Mouse (Mus musculus): ENCODE data around the gene Ankrd55. TPM values are rescaled to one million over a fixed set of nuclear protein-coding genes. Genes with fewer than 3 reads are reported as not detected.
"Not testable (repeated sequence)": the region's sequence is repeated elsewhere in the genome, so short reads cannot be mapped to it uniquely, and the experiment has no call there.

Ankrd55 gene
- polyA plus RNA-seq, 1 experiment: 0.10 TPM

DNA sequence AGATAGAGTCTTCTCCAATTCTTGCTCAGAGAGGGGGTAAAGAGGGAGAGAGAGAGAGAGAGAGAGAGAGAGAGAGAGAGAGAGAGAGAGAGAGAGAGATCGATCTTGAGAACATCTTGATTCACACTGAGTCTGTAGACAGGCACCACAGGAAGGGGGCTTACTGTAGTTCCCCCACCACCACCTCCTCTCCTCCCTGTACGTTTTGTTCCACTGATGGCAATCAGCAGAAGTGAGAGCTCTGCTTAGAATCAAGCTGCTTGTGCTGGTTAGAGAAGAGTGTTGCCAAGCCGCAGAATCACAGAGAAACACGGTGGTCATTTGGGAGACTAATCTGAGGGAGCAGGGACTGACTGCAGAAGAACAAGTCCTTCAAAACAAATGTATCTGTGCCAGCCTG, 1.7 kb downstream of the Ankrd55 start:
- DNase-seq (ENCODE audit: low read depth, low spot score): no peak
- WGBS: 66% methylated on average over 4 of the region's 4 CpGs

DNA sequence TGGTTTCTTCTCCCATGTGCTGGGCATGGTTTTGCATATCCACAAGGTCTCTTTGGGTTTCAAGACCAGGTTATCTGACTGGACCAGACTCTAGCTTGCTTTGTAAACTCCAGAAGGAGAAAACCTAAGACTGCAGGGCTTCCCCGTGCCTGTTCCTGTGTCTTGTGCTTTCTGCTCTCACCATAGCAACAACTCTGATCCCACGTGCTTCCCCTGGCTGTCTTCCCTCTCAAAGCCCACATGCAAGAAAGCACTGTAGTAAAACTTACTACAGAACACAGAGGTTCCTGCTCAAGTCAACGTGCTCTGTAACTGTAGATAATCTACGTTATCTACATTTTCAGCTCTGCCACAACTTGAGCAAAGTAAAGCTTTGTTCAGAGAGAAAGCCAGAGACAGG, 4.2 kb downstream of the Ankrd55 start:
- no peak for DNase-seq (ENCODE audit: low read depth, low spot score)
- 41% methylated on average over 4 of the region's 4 CpGs for WGBS

DNA sequence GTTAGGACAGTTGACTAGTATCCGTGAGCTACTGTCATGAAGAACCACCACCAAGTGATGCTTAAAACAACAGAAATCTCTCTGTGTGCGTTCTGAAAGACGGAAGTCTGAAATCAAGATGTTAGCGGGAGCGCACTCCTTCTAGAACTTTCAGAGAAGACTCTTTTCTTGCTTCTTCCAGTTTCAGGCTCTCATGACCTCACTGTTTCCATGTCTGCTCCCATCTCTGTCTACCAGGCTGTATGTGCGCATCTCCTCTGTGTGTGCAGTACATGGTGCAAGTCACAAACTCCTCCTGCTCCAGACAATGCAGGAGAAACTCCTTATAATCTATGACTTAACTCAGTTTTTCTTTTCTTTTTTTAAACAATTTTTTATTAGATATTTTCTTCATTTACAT, 4.8 kb downstream of the Ankrd55 start:
- WGBS: 94% methylated on average over 6 of the region's 6 CpGs
- no peak for DNase-seq (ENCODE audit: low read depth, low spot score)

DNA sequence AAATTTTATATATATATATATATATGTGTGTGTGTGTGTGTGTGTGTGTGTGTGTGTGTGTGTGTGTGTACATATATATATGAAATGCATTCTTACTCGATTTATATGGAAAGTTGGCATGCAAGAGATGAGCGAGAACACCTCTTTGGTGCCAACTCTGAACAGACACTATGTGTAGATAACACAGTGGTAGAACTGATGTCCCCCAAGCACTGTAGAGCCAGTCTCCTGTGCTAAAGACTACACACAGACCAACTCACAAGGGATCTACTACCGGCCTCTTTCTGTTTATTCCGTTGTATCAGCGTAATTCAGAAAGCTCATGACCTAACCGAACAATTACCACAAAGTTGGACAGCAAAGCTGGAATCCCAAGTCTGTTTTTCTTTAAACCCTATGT, 6.2 kb downstream of the Ankrd55 start:
- WGBS: 38% methylated on average over 6 of the region's 6 CpGs
- DNase-seq (ENCODE audit: low read depth, low spot score): no peak

DNA sequence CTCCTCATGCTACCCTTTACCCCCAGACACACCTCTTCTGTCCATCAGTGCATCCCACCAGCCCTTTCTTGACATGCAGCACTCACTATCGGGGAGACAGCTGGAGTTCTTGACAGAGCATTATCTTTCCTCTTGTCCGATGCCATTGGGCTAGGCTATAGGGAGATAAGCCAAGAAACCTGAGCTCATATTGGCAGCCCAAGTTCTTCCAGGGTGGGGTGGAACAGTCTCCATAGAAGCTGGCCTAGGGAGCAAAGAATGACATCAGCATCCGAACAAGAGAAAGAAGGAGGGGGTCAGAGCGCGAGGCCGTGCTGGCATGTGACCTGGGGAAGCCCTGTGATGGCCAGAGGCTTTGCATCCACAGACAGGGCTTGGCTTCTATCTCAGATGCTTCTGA, 9.5 kb downstream of the Ankrd55 start:
- WGBS: 85% methylated on average over 6 of the region's 6 CpGs
- DNase-seq (ENCODE audit: low read depth, low spot score): no peak

DNA sequence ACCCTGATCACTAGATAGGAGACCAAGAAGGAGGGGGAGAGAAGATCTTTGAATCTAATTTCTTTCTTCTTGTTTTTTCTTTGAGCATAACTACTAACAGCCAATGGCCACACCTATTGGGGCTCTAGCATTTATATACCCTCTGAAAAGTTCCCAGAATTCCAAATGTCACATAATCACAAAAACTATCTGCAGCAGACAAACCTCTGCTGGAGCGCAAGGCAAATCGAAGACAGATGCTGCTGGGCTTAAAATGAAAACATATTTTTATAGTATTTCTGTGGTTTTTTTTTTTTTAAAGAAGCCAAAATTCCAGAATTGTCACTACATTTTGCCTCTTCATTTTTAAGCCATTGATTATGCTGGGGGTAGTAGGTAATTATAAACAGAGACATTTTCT, 15.2 kb downstream of the Ankrd55 start:
- no peak for DNase-seq (ENCODE audit: low read depth, low spot score)
- WGBS: 89% methylated on average over 2 of the region's 2 CpGs

DNA sequence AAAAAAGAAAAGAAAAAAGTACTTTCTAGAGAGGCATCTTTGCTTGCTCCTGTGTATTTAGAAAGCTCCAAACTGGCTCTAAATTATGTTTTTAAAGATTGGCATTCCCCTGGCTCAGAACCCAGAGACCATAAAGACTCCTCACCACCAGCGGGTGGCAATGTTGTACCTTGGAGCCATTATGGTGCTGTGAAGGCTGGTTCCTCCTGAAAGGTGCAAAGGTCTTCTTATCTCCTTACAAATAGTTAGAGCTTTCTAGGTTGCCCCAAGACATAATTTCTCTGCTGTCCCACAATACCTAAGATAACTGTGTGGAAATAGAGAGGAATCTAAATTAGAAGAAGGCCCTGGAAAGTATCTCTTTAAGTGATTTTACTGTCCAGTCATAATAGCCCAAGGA, 20.4 kb downstream of the Ankrd55 start:
- peak; percentile 46 for DNase-seq (ENCODE audit: low read depth, low spot score)

DNA sequence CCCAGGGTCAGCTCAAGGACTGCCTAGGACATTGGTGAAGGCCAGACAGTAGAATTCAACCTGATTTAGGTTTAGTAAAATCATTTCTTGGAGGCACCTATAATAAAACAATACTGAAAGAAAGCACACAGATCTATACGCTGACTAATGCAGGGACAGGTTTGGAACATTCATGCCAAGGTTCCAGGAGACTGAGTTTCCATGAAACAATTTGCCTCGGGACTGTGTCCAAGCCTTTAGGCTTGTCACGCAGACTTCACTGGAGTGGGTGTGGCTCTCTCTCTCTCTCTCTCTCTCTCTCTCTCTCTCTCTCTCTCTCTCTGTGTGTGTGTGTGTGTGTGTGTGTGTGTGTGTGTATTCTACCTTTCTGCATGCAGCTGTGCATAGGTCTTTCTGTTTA, 23.4 kb downstream of the Ankrd55 start:
- not testable (repeated sequence) for DNase-seq (ENCODE audit: low read depth, low spot score)
- 28% methylated on average over 3 of the region's 3 CpGs for WGBS

More for the DNA sequence above, 20.4 kb downstream of the Ankrd55 start:
- WGBS: 0% methylated on average over 1 of the region's 1 CpGs

DNA sequence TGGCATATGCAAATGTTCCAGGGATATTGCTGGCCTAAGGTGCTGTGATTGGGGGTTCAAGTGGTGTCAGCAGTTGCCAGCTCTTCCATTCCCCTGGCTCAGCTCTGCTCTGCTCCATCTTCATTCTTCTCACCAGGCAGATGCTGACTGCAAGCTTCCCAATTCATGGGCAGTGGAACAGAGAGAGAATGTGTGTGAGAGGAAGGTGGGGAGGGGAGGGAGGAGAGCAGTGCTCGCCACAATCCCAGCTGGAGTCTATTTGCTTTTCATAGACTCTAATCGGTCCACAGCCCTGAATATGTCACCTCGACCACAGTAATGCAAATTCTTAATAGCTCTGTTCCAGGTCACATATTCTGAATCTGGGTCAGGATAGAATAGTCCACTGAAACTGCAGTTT, 27.2 kb downstream of the Ankrd55 start:
- 57% methylated on average over 3 of the region's 3 CpGs for WGBS
- DNase-seq (ENCODE audit: low read depth, low spot score): no peak

DNA sequence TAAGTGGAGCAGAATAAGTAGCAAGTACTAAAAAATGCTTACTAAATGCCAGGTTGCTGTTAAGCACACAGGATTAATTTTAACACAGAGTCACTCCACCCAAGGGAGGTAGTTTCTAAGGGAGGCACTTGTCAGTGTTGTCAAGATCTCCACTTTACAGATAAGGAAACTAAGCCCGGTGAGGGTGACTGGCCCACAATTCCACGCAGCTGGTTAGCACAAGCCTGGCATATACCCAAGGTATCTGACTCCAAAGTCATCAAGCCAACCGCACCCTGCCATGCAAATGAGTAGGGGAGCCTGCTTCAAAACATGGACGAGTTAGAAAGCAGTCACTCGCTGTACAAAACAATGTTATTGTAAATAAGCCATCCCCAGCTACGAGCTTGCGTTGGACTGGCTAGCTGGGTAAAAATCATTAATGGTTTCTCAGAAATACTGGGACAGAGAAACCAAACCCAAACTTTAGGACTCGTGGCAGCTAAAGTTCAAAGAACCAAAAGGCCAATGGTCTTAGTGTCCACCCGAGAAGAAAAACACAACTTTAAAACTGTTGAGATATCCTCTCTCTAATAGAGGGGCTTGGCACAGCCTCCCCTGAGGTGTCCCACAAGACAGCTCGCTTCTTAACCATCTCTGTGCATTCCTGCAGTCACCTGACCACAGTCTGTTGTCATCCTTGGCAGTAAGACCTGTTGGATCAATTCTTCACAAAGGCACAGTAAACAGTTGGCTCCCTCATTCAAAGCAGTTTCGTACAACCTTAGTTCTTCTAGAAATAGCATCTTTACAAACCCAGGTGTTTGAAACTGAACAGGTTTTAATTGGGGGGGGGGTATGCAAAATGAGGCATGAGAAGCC, 28.6 kb downstream of the Ankrd55 start:
- DNase-seq (ENCODE audit: low read depth, low spot score): no peak

DNA sequence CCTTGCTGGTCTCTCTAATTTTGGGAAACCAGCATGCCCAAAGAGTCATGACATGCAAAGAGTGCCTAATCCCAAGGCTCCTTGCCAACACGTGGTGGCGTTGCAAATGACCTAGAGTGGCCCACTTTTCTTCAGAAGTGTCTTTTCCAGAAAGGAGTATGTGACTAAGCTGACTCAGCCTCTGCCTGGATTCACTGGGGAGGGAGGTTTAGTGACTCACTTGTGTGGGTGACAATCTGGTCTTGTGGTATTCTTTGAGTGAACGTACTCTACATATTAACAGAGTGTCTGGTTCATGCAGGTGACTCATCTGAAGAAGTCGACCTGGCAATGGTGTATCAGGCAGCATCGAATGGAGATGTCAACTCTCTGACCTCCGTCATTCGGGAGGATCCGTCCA, 29.9 kb downstream of the Ankrd55 start:
- DNase-seq (ENCODE audit: low read depth, low spot score): no peak
- 79% methylated on average over 8 of the region's 8 CpGs for WGBS

More for the DNA sequence above, 28.6 kb downstream of the Ankrd55 start:
- WGBS: 39% methylated on average over 11 of the region's 11 CpGs

DNA sequence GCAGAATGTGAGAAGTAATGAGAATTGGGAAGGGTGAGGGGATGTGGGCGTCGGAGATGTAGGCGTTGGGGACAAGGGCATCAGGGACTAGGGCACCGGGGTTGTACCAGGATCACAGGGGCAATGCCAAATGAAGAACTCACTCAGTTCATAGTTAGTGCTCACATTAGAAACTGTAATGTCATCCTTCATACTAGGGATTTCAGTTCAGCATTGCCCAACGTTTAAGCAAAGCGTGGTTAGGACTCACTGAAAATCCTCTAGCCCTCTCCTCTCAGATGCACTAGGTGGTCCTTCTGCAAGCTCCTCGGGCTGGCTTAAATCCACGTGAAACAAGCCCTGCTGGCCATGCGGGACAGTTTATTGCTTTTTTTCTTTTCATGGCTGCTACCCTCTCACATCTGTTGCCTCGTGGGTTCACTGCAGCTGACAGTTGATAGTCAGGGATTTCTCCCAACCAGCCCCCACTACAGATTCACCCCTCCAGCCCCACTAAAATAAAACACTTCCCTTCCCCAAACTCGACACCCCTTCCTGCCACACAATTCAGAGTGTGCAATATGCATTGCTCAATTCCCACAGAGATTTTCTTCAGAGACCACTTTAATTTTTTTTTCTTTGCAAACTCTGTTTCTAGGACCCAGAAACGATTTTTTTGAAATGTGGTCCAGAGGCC, 35.5 kb downstream of the Ankrd55 start:
- no peak for DNase-seq (ENCODE audit: low read depth, low spot score)
- WGBS: 77% methylated on average over 12 of the region's 12 CpGs

DNA sequence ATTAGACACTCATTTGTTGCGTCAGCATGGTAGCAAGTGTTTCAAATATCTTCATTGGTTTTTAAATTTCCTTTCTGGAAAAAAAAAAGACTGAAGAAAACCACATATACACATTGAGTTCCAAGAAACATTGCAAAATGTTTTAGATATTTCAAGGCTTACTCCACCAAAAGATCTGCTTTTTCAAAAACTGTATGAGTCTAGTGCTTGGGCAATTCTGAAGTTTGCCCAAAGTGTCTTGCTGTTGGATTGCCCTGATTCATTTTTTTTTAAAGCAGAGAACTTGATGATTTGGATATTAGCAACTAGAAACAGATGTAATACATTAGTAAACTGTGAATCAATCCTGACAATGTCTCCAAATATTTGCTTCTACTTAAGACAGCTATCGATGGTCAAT, 36.9 kb downstream of the Ankrd55 start:
- WGBS: 81% methylated on average over 2 of the region's 2 CpGs
- no peak for DNase-seq (ENCODE audit: low read depth, low spot score)

DNA sequence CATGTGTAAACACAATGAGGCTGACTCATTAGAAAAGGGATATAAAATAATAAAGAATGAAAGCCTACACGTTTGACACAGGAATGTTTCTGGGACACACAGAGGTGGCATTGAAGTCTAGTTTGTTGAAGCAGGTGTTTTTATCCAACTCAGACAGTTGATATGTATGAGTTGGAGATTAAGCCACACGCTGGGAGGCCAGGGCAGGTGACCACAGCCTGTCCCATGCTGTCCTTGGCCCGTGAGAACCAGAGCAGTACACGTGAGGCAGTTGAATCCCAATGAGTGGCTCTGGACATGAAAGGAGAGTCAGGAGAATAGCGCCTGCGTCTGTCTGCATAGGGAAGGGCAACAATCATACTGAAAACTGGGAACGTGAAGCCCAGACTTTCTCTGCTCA, 38.2 kb downstream of the Ankrd55 start:
- no peak for DNase-seq (ENCODE audit: low read depth, low spot score)
- WGBS: 32% methylated on average over 7 of the region's 7 CpGs

DNA sequence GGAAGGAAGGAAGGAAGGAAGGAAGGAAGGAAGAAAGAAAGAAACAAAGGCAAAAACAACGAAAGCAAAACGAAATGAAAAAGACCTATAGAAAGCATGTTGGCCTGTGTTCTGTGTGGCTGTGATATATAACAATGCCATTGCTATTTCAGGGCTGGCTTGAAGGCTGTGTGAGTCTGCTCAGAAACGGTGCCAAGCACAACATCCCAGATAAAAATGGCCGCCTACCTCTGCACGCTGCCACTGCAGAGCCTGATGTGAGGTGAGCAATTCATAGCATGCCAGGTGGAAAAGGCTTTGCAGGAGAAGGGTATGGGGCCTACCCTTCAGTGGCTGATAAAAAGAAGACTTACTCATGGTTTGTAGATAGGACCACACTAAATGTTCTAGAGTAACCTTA, 38.7 kb downstream of the Ankrd55 start:
- WGBS: 83% methylated on average over 5 of the region's 5 CpGs
- no peak for DNase-seq (ENCODE audit: low read depth, low spot score)

DNA sequence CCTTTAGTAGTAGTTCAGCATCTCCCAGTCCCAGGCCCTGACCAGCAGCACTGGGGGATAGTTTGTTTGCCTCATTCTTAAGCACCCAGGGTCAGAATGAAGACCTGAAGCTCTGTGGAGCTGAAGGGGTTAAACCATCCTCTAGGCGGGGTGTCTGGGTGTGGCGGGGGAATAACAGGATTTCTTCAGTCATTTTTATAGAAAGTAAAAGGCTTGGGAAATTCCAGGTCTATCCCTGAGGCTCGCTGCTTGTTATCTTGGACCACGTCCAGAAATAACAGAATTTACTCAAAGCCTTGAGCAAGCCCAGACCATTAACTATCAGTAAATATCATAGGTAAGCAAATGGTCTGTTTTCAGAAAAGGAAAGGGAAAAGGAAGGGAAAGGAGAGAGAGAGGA, 39.3 kb downstream of the Ankrd55 start:
- WGBS: 13% methylated on average over 4 of the region's 4 CpGs
- no peak for DNase-seq (ENCODE audit: low read depth, low spot score)

DNA sequence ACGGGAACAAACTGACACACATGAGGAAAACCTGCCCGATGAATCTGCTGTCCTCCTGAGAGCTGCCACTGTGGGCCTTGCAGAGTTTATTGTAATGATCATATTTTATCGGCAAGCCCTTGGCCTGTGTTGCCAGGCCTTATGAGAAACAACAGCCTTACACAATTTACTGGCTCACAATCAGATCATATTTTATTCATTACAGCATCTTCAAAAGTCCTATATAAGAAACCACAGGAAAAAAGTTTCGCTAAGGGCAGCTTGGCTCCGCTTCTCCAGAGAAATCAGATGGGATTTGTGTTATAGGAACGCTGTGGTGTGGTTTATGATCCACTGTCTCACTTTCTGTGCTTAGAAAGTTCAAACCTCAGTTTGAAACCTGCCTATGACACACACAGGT, 42.0 kb downstream of the Ankrd55 start:
- no peak for DNase-seq (ENCODE audit: low read depth, low spot score)
- 84% methylated on average over 6 of the region's 6 CpGs for WGBS

DNA sequence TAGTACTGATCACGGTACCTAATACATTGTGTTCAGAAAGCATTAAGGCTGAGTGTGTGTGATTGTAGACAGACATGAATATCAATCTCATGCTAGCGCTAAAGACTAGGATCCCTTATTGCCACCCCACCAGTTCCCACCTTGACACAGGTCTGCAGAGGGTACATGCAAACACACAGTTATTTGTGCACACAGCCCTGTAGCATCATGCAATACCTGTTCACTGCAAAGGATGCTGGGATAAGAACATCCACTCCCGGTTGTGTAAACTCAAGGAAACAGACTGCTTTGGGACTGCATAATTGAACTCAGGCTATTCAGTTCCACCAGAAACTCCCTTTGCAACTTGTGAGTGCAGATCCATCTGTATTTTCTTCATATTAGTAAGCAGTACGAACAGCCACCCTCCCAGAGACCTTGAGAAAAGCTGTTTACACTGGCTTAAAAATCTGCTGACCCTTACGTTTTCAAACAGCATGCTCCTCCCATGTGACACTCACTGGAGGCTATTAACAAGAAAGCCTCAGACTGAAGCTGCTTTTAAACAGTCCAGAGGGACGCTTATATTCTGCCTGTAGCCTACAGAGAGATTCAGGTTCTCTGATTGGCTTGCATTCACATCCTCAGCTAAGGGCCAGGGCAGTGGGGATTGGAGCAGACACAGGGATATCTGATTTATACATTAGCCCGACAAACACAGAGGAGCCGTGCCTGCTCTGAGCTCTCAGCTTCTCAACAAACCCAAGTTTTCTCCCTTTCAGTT, 42.8 kb downstream of the Ankrd55 start:
- DNase-seq (ENCODE audit: low read depth, low spot score): no peak
- 34% methylated on average over 8 of the region's 8 CpGs for WGBS

DNA sequence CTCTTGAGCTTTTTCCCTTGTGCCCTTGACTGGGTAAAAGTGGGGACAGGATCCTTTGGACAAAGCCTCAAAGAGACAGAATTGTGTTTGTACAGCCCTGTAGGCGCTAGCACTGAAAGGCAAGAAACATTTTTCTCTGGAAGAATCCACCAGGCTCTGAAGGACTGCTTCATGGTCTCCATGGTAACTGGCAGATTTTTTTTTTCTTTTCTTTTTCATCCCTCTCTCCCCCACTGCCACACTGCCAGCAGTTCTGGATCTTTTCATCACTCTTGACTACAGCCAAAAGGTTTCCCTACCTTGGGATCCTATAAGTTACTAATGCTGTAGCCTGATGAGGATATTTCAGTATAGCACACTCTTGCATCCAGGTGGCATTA, 43.4 kb downstream of the Ankrd55 start:
- no peak for DNase-seq (ENCODE audit: low read depth, low spot score)
- 68% methylated on average over 1 of the region's 1 CpGs for WGBS

DNA sequence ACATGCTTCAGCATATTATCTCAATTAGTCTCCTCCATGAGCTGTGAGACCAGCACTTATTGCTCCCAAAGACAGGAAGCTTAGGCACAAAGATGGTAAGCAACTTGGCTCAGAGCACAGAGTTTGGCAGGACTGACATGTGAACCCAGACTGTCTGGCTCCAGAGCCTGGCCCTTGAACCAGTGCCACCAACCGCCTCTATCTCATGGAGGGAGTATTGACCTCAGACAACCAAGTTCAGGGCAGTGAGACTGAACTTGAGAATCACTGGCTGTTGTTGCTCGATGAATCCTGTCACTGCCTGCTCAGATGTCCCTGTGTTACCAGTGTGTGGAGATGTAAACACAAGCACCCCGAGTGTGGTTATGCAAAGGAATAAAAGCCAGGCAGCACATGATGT, 47.3 kb downstream of the Ankrd55 start:
- 66% methylated on average over 3 of the region's 3 CpGs for WGBS
- no peak for DNase-seq (ENCODE audit: low read depth, low spot score)

DNA sequence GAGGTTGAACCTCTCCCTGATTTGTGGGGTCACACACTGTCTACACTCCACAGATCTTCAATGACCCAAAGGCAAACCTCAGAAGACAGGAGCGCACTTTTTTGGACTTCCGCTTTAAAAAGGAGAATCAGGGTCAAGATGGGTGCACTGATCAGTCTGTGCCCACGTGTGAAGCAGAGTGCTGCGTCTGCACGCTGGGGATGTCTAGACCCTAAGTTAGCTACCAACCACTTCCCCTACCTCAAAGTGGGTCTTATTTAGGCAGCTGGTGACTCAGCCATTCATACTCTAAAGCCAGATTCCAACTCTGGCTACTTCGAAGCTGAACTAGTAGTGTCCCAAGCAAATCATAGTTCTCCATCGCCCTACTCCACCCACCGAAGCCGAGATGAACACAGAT, 48.9 kb downstream of the Ankrd55 start:
- DNase-seq (ENCODE audit: low read depth, low spot score): no peak
- 86% methylated on average over 9 of the region's 9 CpGs for WGBS
